Mouse (Mus musculus): ENCODE measurements around the gene Zswim3. TPM values are rescaled to one million over a fixed set of nuclear protein-coding genes. Genes with fewer than 3 reads are reported as not detected.
A peak's percentile ranks its signal among the peaks of the same experiment; 100 is the strongest.

The Zswim3 gene
- total and polyA plus RNA-seq, 3 experiments = 4.7 to 5.9 TPM; not detected in 1

DNA sequence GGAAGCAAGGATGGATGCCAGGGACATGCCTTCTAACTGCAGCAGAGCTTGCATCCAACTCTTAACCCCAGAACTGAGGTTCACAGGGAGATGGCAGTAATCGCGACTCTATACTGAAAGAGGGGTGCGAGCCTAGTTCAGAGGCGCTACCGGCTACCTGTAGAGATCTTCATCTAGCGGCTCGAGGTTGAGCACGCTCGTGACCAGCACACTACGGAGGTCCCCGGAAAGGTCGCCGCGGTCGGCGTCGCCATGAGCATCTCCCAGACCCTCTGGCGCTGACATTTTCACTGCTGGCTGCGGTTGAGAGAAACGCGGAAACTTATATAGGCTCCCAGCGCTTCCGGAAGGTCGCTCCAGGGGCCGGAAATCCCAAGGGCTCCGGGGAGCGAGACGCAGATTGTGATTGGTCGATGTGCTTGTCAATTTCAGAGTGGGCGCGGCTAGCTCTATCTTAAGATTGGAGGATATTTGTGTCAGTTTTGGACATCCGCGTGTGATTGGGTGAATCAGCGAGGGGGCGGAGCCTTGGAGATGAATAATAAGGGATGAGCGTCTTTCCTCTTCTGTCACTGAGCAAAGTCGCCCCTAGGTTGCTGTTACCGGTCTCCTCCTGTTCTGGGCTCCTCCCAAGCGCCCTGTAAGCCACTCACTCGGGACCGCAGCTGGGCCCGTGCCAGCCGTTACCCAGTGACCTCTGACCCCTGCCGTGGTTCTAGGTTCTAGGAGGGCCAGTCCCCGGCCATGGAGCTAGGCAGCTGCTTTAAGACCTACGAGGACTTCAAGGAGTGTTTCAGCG, at the start of gene Zswim3, which contains the start of gene Acot8 (continued):
- TF ChIP-seq MEF2A (IDR thresholded peaks at IDR 0.05; ENCODE audit: extremely low read depth, insufficient replicate concordance, low read depth, low read length, poor library complexity, severe bottlenecking) (no peak), NELFE (IDR thresholded peaks at IDR 0.05; ENCODE audit: low read depth, low read length) (peak; percentile 99), SIN3A (IDR thresholded peaks at IDR 0.05; ENCODE audit: low read length) (peak; percentile 83; the same call in 1 of the 2 replicates), ZKSCAN1 (IDR thresholded peaks at IDR 0.05; ENCODE audit: low read depth, low read length) (no peak)

DNA sequence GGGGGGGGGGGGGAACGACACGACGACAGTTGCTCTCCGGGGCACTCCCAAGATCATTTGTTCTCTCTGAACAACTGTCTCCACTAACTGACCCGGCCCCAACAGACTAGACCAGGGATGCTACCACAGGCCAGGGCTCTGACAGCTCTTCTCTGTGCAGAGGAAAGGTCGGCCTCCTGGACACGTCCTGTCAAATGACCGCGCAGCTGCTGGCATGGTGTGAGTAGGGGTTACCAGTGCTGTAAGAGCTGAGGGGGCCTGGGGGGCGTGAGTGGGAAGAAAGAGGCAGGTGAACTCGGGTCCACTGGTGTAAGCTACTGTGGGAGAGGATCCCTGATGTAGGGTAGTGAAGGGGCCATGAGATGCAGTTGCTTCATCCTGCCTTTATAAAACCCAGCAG, 47.1 kb upstream of the Zswim3 start:
- Histone ChIP-seq H3K4me1 (ENCODE audit: control insufficient read depth in 1 of 2, insufficient read depth in 2 of 2, low read length in 2 of 2) (no peaks in the 10 kb centered on the region), H3K36me3 (ENCODE audit: control insufficient read depth in 1 of 2, insufficient read depth in 2 of 2, low read length in 2 of 2) (peaks cover 8 to 18% of the 10 kb centered on the region in 2 experiments), H3K79me2 (ENCODE audit: control insufficient read depth, insufficient read depth, low read length, poor library complexity) (no peaks in the 10 kb centered on the region), H3K9ac (ENCODE audit: control insufficient read depth, low read depth, low read length, poor library complexity, severe bottlenecking) (no peak overlapping the region), H3K9me3 (replicated peaks; ENCODE audit: insufficient read depth, low read length) (no peaks in the 10 kb centered on the region), H3K27ac (ENCODE audit: control insufficient read depth, low read depth, low read length) (no peak overlapping the region), H3K4me3 (ENCODE audit: control insufficient read depth in 1 of 2, insufficient read depth in 1 of 2, low read depth in 2 of 2, low read length in 2 of 2) (no peak overlapping the region), H3K27me3 (ENCODE audit: control insufficient read depth in 1 of 2, insufficient read depth in 2 of 2, low read length in 2 of 2) (no peaks in the 10 kb centered on the region)
- TF ChIP-seq ELF1 (IDR thresholded peaks at IDR 0.05; ENCODE audit: low read depth, low read length) (no peak), ZNF384 (IDR thresholded peaks at IDR 0.05; ENCODE audit: low read depth, low read length) (no peak), ZKSCAN1 (IDR thresholded peaks at IDR 0.05; ENCODE audit: low read depth, low read length) (no peak)
- no peak for DNase-seq (ENCODE audit: low read depth, low spot score)

DNA sequence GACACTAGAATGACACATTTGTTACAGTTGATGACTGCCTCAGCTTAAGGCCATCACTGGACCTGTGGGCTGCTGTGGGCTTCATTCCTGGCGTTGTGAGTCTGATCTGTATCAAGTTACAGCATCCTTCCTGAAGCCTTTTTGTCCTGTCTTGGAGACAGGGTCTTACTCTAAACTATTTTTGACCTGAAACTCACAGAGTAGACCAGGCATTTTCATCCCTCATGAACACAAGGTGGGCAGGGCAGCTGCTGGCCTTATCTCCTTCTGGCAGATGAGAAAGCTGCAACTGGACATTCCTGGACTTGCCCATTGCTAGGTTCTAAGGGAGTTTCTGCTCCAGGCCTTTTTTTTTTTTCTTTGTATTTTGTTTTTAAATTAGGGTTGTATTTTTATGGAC, 46.2 kb upstream of the Zswim3 start:
- H3K36me3 ChIP-seq (ENCODE audit: control insufficient read depth in 1 of 2, insufficient read depth in 2 of 2, low read length in 2 of 2) = peaks cover 8 to 15% of the 10 kb centered on the region in 2 experiments
- no peak overlapping the region for H3K27ac ChIP-seq (ENCODE audit: control insufficient read depth, low read depth, low read length)
- H3K79me2 ChIP-seq (ENCODE audit: control insufficient read depth, insufficient read depth, low read length, poor library complexity) = no peaks in the 10 kb centered on the region
- DNase-seq (ENCODE audit: low read depth, low spot score) = no peak
- H3K27me3 ChIP-seq (ENCODE audit: control insufficient read depth in 1 of 2, insufficient read depth in 2 of 2, low read length in 2 of 2) = no peaks in the 10 kb centered on the region
- no peaks in the 10 kb centered on the region for H3K9me3 ChIP-seq (replicated peaks; ENCODE audit: insufficient read depth, low read length)
- no peak overlapping the region for H3K9ac ChIP-seq (ENCODE audit: control insufficient read depth, low read depth, low read length, poor library complexity, severe bottlenecking)
- H3K4me1 ChIP-seq (ENCODE audit: control insufficient read depth in 1 of 2, insufficient read depth in 2 of 2, low read length in 2 of 2) = no peaks in the 10 kb centered on the region
- TF ChIP-seq ZC3H11A (IDR thresholded peaks at IDR 0.05; ENCODE audit: low read depth, low read length) (no peak), POLR2AphosphoS2 (IDR thresholded peaks at IDR 0.05; ENCODE audit: low read length) (no peak), KAT2A (conservative IDR thresholded peaks at IDR 0.05; ENCODE audit: low read depth, low read length) (no peak), CHD1 (IDR thresholded peaks at IDR 0.05; ENCODE audit: low read depth, low read length) (no peak), TCF12 (IDR thresholded peaks at IDR 0.05; ENCODE audit: low read depth, low read length) (no peak), MXI1 (IDR thresholded peaks at IDR 0.05; ENCODE audit: low read depth, low read length) (no peak), TBP (IDR thresholded peaks at IDR 0.05; ENCODE audit: low read depth, low read length) (no peak), MYB (IDR thresholded peaks at IDR 0.05; ENCODE audit: low read depth, low read length) (no peak), MAZ (IDR thresholded peaks at IDR 0.05; ENCODE audit: low read depth, low read length) (no peak), GATA1 (IDR thresholded peaks at IDR 0.05; ENCODE audit: low read depth, low read length) (no peak), HCFC1 (IDR thresholded peaks at IDR 0.05; ENCODE audit: low read depth, low read length) (no peak), NRF1 (IDR thresholded peaks at IDR 0.05; ENCODE audit: insufficient read depth, low read depth, low read length, poor library complexity, severe bottlenecking) (no peak), RCOR1 (IDR thresholded peaks at IDR 0.05; ENCODE audit: low read depth, low read length) (no peak), JUND (IDR thresholded peaks at IDR 0.05; ENCODE audit: low read depth, low read length) (no peak), USF1 (IDR thresholded peaks at IDR 0.05; ENCODE audit: low read depth, low read length) (no peak), CTCF (IDR thresholded peaks at IDR 0.05 in 2 of 3, conservative IDR thresholded peaks at IDR 0.05 in 1 of 3; ENCODE audit: control insufficient read depth in 1 of 3, insufficient read depth in 1 of 3, low read depth in 2 of 3, low read length in 3 of 3, poor library complexity in 1 of 3, severe bottlenecking in 1 of 3) (no peak), POLR2A (IDR thresholded peaks at IDR 0.05; ENCODE audit: control insufficient read depth in 1 of 2, insufficient read depth in 1 of 2, low read depth in 1 of 2, low read length in 2 of 2, poor library complexity in 1 of 2) (no peak)
- H3K4me3 ChIP-seq (ENCODE audit: control insufficient read depth in 1 of 2, insufficient read depth in 1 of 2, low read depth in 2 of 2, low read length in 2 of 2) = no peak overlapping the region

Measured in MEL (cell line).